Mouse (Mus musculus): Measurements from ENCODE around the gene Atic. TPM values are rescaled to one million over a fixed set of nuclear protein-coding genes. Genes with fewer than 3 reads are reported as not detected.

Atic gene
- polyA plus RNA-seq (2012; rRNA removed): 34.4 and 38.2 TPM in 2 replicates

DNA sequence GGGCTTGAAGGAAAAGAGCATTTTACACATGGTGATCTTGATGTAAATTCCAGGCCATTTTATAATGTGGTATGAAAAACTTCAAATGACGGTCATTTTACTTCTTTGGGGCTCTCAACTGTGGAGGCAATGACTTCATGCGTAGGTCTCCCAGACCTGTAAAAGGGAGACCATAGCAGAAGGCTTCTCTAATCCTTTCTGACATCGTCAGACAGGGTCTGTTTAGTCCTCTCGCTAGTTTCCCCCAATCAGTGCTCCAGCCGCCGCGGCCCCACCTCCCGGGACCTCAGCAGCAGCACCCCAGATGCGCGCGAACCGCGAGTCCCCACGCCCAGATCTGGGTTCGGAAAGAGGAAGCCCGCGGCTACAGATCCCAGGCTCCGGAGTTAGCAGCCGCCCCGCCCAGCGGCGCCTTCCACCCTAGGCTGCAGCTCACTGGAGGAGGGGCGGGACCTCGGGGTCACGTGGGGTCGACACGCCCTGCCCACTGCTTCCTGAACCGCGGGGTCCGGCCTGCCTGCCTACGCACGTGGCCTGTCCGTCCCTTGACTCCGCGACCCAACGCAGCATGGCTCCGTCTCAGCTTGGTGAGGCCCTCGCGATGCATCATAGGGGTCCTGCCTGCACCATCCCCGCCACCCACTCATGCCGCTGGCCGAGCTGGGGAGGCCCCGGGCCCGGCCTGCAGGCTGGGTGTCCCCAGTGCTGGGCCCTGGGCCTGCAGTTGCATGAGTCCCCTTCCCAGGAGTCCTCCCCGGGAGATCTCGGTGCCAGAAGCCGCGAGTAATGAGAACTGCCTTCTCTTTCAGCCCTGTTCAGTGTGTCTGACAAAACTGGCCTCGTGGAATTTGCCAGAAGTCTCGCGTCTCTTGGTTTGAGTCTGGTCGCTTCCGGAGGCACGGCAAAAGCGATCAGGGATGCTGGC lies at the start of gene Atic:
Gene Atic (plus strand): TSS at position 463 of the 925 bp plus-strand sequence.
- under 1% methylated on average over 55 of the region's 55 CpGs for WGBS
- peak; percentile 74 for DNase-seq (ENCODE audit: low read depth, low spot score)

DNA sequence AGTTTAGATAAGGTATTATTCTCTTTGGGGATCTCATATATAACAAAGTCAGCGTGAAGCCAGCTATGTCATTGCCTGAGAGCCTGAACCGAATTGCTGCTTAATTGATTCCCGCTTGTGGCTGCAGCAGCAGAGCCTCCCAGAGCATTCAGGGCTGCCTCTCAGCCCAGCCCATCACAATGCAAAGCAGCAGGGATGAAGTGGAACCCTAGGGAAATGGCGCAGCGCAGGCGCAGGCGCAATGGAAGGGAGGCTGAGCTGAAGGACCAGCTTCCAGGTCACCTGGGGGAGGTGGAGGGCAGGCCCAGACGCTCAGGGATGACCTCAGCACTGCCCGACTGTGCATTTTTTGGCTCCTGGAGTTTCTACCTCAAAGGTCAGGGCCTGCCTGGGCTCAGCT lies 49.7 kb upstream of the Atic start:
- WGBS: 74% methylated on average over 9 of the region's 9 CpGs
- DNase-seq (ENCODE audit: low read depth, low spot score): no peak

DNA sequence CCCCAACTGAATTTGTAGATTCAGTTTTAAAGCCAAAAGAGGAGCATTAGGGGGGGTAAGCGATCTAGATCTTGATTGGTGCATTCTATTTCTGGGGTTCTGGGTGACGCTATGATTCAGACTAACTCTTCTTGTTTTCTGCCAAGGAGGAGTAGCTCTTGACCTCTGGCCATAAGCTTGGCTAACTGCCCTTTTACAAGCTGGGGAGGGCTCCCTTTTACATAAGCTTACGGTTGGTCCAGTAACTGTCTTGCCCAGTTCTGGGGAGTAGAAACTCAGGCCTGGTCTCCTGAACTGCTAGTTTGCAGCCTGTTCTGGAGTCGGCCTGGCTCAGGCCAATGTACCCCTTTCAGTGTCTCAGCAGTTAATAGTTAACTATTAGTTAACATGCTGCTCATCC lies 41.9 kb upstream of the Atic start:
- 55% methylated on average over 4 of the region's 4 CpGs for whole genome bisulfite sequencing

DNA sequence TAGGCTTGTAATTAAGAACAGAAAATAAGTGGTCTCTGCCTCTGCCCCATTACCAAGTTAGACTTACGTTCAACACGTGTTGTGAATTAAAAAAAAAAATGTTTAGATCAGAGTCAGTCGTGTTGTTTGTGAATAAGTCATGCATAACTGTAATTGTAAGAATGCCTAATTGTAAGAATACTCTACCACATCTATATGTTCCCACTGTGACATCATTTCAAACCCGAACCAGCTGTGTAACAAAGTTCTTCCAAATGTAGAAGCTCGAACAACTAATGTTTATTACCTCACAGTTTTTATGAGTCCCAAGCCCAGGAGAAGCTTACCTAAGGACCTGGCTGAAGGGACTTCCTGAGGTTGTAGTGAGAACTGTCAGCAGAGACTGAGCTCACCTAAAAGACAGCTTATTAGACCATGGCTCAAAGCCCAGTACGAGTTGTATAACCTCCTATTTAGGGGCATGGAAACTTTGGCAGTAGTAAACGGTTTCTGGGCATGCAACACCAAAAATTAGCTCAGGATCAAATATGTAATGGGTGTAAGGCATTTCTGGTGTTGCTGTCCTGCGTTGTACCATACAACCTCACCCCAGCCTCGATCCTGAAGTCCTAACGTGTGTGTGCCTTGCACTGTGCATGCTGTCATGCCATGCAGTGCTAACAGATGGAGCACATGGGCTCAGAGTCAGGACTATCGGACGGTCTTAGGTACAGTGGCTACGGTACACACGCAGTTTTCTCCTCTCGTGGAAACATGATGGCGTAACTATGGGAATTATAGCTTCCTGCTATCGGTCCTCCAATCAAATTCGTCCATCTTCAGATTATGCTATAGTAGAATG lies 27.9 kb upstream of the Atic start:
- 70% methylated on average over 18 of the region's 18 CpGs for WGBS
- DNase-seq (ENCODE audit: low read depth, low spot score): no peak

More for the DNA sequence above, 41.9 kb upstream of the Atic start:
- DNase-seq (ENCODE audit: low read depth, low spot score): no peak

DNA sequence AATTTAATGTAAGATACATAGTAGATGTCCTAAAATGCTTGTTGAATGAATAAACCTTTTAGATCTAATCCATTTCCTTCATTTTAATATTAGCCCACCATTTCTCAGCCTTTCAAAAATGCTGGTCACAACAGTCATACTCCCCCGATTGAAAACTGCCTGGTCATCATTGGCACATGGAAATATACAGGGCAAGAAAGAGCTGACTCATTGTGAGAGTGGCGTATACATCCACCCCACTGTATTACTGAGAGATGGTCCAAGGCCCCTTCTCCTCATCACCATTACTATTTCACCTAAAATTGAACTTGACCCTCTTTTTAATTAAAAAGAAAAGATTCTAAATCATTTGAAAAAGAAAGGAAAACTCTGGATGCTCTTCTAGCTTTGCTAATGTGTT lies 26.2 kb upstream of the Atic start:
- no peak for DNase-seq (ENCODE audit: low read depth, low spot score)
- 65% methylated on average over 2 of the region's 2 CpGs for WGBS

DNA sequence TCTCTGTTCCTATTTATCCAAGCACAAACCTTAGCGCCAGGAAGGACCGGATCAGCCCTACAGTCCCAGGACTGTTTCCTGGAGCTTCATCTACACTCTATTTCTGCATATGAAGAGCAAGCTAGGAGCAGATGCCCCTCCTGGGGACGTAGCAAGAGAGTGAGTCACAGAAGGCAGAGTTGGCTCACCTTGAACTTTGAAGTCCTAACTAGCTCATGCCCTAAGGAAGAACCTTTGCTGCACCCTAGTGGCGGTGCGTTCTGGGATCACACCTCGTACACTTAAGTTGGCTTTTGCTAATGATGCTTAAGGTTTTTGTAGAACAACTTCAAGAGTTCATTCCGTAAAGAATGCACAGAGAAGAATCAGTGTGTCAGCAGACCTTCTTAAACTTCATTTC lies 25.3 kb upstream of the Atic start:
- DNase-seq (ENCODE audit: low read depth, low spot score): peak; percentile 43
- 19% methylated on average over 7 of the region's 7 CpGs for WGBS

DNA sequence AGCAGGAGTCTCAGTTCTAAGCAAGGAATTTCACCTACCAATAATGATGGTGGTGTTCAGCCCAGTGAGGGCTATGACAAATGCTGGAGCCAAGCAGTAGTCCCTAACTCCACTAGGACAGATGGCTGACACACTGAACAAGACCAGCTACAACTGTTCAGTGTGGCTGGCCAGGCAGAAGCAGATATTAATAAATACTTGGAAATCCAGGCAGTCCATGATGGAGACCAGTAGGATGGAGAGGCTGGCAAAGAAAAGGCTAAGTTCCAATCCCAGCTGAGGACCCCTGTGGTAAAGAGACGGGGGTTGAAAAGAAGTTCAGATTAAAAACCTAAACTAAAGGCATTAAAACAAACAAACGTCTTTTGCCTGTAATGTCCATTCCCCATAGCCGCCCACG lies 17.3 kb upstream of the Atic start:
- no peak for DNase-seq (ENCODE audit: low read depth, low spot score)
- 92% methylated on average over 4 of the region's 4 CpGs for WGBS

DNA sequence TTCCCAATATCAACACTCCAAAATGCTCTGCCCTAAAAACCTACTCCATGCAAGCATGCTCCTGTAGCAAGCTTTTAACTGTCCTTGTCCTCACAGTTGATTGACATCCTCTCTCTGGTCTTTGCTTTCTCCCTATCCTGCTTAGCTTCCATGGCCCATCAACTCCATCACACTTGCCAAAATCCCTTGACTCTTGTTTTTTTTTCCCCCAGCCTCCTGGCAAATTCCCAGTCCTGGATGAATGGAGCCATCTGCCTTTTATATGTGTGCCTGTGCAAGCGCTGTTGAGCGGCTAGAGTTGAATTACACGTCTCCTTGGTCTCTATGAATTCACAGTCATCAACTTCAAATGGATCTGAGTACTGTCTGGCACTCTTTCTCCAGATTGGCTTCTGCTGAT lies 16.5 kb upstream of the Atic start:
- 68% methylated on average over 3 of the region's 3 CpGs for WGBS
- no peak for DNase-seq (ENCODE audit: low read depth, low spot score)

DNA sequence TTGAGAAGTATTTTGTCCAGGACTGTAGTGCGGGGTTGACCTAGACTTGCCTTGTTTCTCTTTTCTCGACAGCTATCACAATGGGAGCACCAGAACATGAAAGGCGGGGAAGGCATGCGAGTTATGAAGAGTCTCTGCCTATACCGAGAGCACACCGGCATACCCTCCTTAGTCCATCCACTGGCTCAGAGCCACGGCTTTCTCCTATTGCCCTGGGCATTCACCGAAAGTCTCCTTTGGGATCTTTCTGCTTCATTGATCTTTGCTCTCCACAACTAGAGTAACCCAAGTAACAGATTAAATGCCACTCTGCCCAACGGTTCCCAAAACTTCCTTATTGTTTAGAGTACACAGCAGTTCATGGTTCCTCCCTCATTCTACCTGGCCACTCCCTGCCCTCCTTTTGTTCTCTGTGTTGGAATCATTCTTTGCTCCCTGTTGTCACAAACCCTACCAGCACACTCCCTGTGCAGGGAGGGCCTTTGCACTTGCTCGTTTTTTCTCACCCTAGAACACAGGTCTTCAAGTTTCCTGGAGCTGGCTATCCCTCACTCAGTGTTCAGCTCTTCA lies 6.2 kb upstream of the Atic start:
- WGBS: 41% methylated on average over 10 of the region's 10 CpGs
- peak; percentile 66 for DNase-seq (ENCODE audit: low read depth, low spot score)

DNA sequence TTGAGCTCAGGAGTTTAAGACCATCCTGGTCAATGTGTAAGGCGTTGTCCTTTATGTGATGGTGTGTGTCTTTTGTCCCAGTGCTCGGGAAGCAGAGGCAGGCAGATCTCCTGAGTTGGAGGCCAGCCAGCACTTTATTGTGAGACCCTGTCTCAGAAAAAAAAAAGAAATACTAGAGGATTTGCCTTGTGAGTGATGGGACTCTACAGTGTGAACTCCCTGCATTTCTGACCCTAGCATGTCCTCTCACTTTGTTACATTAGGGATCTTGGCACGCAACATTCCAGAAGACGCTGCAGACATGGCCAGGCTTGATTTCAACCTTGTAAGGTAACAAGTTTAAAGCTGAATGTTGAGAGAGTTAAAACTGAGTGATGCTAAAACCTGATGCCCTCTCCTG lies 3.7 kb downstream of the Atic start:
- no peak for DNase-seq (ENCODE audit: low read depth, low spot score)
- WGBS: 94% methylated on average over 4 of the region's 4 CpGs

DNA sequence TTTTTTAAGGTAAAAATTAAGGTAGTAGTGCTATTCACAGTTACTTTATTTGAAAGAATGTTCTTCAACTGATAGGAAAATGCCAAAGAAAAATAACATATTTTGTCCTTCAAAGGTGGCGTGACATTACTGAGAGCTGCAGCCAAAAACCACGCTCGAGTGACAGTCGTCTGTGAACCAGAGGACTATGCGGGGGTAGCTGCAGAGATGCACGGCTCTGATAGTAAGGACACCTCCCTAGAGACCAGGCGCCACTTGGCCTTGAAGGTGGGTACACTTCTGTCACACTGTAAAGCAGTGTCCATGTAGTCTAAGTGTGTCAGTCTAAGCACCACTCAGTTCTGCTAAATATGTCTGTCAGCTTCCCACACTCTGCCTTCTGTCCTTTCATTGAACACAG lies 7.3 kb downstream of the Atic start:
- 92% methylated on average over 7 of the region's 7 CpGs for WGBS
- no peak for DNase-seq (ENCODE audit: low read depth, low spot score)

DNA sequence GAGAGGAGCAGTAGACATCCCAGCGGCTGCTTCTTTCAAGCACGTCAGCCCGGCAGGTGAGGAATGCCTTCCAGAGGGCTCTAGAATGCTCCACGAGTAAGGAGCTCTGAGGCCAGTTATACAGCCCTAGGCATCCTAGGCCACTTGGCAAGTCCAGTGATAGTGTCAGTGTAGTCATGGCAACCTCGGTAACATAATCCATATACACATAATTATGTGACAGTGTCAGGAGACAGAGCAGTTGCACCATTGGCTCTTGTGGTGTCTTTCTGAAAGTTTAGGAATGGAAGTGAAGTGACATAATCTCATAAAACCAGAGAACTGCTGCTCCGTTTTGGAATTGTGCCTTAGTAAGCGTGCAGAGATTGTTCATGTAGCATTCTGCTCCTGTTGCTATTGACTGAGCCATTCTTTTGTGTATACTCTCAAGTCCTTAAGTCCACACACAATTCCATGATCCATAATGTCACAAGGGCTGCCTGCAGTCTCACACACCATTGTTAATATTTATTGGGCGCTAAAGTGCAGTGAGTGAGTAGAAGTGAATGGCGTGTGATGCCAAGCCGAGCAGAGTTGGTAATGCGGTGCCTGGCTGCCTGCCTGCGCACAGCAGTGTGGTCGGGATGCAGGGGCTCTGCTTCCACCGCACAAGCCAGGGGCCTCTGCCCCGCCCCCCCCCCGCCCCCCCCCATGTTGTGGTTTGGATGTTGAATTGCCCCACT lies 11.1 kb downstream of the Atic start:
- 74% methylated on average over 16 of the region's 16 CpGs for WGBS
- no peak for DNase-seq (ENCODE audit: low read depth, low spot score)

DNA sequence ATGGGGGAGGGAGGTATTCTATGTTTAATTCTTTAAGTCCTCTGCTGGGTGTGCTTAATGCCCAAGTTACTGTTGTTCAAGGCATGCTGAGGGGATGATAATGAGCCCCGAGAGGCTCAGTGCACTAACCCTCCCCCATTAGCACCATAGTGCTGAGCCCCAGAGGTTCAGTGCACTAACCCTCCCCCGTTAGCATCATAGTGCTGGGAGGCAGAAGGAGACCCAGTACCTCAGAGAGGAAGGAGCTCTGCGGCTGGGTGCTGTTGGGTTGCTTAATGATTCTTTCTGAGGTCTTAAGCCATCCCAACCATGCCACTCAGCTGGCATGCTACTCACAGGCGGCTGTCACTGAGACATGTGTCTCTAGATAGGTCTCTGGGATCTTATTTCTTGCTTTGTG lies 13.2 kb downstream of the Atic start:
- WGBS: 89% methylated on average over 4 of the region's 4 CpGs
- no peak for DNase-seq (ENCODE audit: low read depth, low spot score)

DNA sequence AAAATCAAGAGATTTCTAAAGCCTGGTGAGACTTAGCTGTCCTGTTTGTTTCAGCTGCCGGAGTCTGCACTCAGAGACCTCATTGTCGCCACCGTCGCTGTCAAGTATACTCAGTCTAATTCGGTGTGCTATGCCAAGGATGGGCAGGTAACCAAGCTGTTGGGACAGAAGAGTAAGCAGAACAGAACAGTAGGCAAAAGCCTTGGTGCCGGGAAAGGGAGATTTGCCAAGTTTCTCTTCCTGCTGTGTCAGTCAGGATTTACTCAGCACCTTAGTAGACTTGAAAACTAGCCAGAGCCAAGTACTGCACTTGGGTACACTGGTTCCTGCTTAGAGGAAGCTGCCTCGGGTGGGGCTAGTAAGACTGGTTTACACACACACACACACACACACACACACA lies 19.0 kb downstream of the Atic start:
- 71% methylated on average over 7 of the region's 7 CpGs for WGBS
- no peak for DNase-seq (ENCODE audit: low read depth, low spot score)

DNA sequence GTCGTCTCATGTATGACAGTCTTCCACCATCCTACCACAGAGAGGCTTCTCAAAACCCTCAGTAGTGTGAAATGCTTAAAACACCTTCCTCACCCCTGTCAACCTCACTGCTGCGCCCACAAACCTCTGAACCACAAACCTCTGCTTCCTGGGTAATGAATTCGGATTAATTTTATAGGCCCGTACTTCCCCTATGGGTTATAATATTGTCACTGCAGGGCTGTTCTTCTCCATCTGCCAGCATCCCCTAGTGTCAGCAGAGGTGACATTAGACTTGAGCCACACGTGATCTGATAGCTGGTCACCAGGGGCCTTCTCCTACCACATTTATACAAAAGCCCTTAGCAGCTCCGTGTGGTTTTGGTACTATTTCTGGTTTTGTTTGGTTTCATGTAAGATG lies 19.9 kb downstream of the Atic start:
- WGBS: 91% methylated on average over 6 of the region's 6 CpGs
- no peak for DNase-seq (ENCODE audit: low read depth, low spot score)

DNA sequence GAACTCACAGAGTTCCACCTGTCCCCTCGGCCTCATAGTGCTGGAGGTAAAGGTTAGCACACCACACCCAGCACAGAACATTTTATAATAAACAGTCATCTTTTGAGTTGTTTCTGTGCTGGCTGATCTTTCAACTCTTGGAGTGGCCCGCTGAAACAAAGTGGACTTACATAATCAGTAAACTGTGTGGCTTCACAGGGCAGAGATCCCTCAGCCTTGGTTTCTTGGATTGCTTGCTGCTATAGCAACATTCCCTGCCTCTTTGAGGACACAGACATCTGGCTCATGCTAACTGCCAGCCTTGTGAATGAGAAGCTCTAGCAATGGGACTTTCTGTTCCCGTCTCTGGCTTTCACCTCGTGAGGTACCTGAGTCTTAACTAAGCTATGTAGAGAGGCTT lies 22.6 kb downstream of the Atic start:
- WGBS: 58% methylated on average over 4 of the region's 4 CpGs
- no peak for DNase-seq (ENCODE audit: low read depth, low spot score)

DNA sequence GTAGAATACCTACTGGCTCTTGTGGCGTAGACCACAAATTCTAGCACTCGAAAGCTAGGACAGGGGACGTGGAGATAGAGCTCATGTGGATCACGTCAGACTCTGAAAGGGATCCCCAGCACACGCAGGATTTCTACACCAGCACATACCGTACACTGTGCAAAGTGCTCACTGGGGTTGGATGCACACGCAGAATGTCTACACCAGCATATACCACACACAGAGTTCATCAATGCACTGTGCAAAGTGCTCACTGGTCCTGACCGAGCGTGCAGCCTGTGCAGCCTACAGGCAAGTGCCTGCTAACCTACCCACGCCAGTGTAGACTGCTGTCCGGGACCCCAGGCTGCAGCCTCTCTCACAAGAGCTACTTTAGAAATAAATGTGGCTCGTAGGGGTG lies 23.5 kb downstream of the Atic start:
- no peak for DNase-seq (ENCODE audit: low read depth, low spot score)
- 96% methylated on average over 12 of the region's 12 CpGs for WGBS

DNA sequence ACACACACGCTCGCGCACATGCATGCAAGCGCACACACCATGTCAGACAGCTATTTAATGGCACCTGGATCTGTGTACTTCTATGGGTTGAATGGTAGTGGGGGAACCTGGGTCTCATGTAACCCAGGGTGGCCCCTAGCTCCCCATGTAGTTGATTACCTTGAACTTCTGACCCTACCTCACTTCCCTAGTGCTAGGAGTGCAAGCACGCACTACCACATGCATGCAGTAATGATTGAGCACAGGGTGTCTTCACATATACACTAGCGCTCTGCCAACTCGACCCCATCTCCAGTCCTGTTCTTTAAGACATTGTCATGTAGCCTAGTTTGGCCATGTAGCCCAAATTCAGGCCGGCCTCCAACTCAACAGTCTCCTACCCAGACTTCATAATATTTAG lies 26.4 kb downstream of the Atic start:
- 94% methylated on average over 8 of the region's 8 CpGs for WGBS

DNA sequence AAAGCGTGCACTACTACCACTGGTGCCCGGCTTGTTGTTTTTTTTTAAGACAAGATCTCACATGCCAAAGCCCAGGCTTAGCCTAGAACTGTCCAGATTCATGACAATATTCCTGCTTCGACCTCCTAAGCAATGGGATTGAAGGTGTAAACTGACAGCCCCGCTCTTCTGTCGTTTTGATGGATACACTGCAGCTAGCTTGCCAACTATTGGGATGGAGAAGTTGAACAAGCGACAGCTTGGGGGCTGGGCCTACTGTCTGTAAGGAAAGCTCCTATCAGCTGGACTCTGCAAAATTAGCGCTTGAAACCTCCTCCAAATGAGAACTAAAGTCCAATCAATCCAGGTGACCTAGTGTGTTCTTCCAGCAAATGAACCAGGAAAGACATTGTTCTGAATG lies 26.9 kb downstream of the Atic start:
- 91% methylated on average over 7 of the region's 7 CpGs for WGBS

More for the DNA sequence above, 26.4 kb downstream of the Atic start:
- no peak for DNase-seq (ENCODE audit: low read depth, low spot score)

DNA sequence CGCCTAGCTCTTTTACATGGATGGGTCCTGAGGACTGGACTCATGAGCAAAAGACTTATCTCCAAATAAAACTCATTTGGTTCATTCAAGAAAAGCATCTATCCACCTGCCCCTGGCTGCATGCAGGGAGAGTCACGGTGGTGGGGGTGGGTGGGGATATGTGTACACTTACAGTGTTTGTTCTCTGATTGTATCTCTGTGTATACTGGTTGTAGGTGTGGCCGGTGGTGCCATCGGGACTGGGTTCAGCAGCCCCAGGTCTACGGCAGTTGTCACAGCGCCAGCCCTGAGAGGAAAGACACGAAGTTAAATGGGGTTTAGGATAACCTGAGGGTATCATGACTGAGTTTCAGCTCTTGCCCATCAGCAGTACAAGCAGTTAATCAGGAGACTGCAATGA lies 29.7 kb downstream of the Atic start:
- DNase-seq (ENCODE audit: low read depth, low spot score): no peak
- 39% methylated on average over 7 of the region's 7 CpGs for WGBS

More for the DNA sequence above, 26.9 kb downstream of the Atic start:
- DNase-seq (ENCODE audit: low read depth, low spot score): no peak

Data from large intestine, adult 2 months (tissue).